Mouse (Mus musculus): ENCODE data around the gene Fxyd3.

DNA sequence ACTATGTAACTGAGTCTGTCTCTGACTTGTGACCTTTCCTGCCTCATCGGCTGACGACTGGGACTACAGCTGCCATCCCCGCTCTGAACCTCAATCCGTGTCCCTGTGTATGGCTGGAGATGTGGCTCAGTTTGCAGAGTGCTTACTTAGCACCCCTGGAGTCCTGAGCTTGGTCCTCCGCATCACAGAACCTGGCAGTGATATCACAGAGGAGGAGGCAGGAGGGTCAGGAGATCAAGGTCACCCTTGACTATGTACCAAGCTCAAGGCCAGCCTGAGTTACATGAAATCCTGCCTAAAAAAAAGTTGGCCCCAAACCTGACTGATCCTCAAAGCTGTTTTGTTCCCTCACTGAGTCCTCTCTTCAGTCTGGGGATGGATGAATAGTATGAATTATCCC, 18.8 kb downstream of the Fxyd3 start:
- TF ChIP-seq MAFK (IDR thresholded peaks at IDR 0.05; ENCODE audit: insufficient read depth, low read depth, low read length) = no peak
- TF ChIP-seq CHD2 (IDR thresholded peaks at IDR 0.05; ENCODE audit: low read depth, low read length) = no peak
- no peak for TF ChIP-seq HCFC1 (IDR thresholded peaks at IDR 0.05; ENCODE audit: borderline replicate concordance, insufficient read depth, low read length)
